Mouse (Mus musculus) liver, embryonic 16.5 days (tissue): ENCODE data around the gene Pold4. TPM values are rescaled to one million over a fixed set of nuclear protein-coding genes. Genes with fewer than 3 reads are reported as not detected.

Experiments
- ATAC-seq: fragments of 200-750 bp; cut with Nextera tagmentation; 2 replicates; pipeline ENCODE4 v1.8.0; 2017; ENCODE audit warnings: low read depth, mild to moderate bottlenecking, moderate number of reproducible peaks, moderate library complexity
- H3K27ac ChIP-seq: fragments of 300-500 bp; sonication (generic); 2 replicates; pipeline ENCODE4 v1.5.1; 2014; ENCODE audit warnings: mild to moderate bottlenecking, low read length
- H3K27me3 ChIP-seq: fragments of 300-500 bp; sonication (generic); 2 replicates; pipeline ENCODE4 v1.6.1; 2014; ENCODE audit warnings: low read depth, low read length, mixed read lengths; ENCODE audit not compliant: control insufficient read depth, insufficient read depth
- H3K36me3 ChIP-seq: fragments of 300-500 bp; sonication (generic); 2 replicates; pipeline ENCODE4 v1.6.1; 2014; ENCODE audit warnings: mild to moderate bottlenecking; ENCODE audit not compliant: control insufficient read depth, insufficient read depth
- H3K4me1 ChIP-seq: fragments of 300-500 bp; sonication (generic); 2 replicates; pipeline ENCODE4 v1.6.1; 2014; ENCODE audit warnings: low read depth, low read length, mixed read lengths; ENCODE audit not compliant: control insufficient read depth
- H3K4me2 ChIP-seq: fragments of 300-500 bp; sonication (generic); 2 replicates; pipeline ENCODE4 v1.6.1; 2014; ENCODE audit warnings: low read depth, low read length, mixed read lengths
- H3K4me3 ChIP-seq: fragments of 300-500 bp; sonication (generic); 2 replicates; pipeline ENCODE4 v1.5.1; 2014; ENCODE audit warnings: low read depth, mild to moderate bottlenecking, low read length
- H3K9ac ChIP-seq: fragments of 300-500 bp; sonication (generic); 2 replicates; pipeline ENCODE4 v1.6.1; 2014; ENCODE audit warnings: low read depth, low read length
- H3K9me3 ChIP-seq: fragments of 300-500 bp; sonication (generic); replicated peaks from 2 replicates; pipeline ENCODE4 v1.6.1; 2016; ENCODE audit warnings: low read length; ENCODE audit not compliant: control insufficient read depth
- WGBS: fragments of 180-500 bp; shearing (Covaris S2); extraction: QIAGEN DNeasy Blood & Tissue Kit; methylation state at CpG from one replicate; pipeline ENCODE4 v1.1.7; 2014; ENCODE audit not compliant: insufficient replicate concordance; 5-methylcytosine and 5-hydroxymethylcytosine counted together
- polyA plus RNA-seq: library from polyadenylated mRNA; unstranded; fragments of >200 nt; fragmentation: Nextera tagmentation; extraction: Ambion mirVana; gene quantifications from 2 replicates; pipeline ENCODE4 v1.2.1, GENCODE M21; 2015

Gene Pold4
- polyA plus RNA-seq, 1 experiment from 2014 or later: 14.8 TPM

GRCm38 (mm10) chr19:4219943-4220342 lies 11.8 kb upstream of the Pold4 start:
- WGBS: 74% methylated on average over 6 of the region's 6 CpGs
- Histone ChIP-seq H3K9me3 (no peaks in the 10 kb centered on the region), H3K4me3 (no peak overlapping the region), H3K9ac (no peak overlapping the region), H3K4me2 (no peak overlapping the region), H3K4me1 (peaks cover 15% of the 10 kb centered on the region), H3K36me3 (no peaks in the 10 kb centered on the region), H3K27me3 (peaks cover 41% of the 10 kb centered on the region), H3K27ac (no peak overlapping the region)
- no peak for ATAC-seq

- Histone ChIP-seq H3K9me3 (no peaks in the 10 kb centered on the region), H3K4me2 (no peak overlapping the region), H3K27ac (no peak overlapping the region), H3K4me1 (peaks cover 14% of the 10 kb centered on the region), H3K9ac (no peak overlapping the region), H3K27me3 (peaks cover 36% of the 10 kb centered on the region), H3K4me3 (no peak overlapping the region), H3K36me3 (no peaks in the 10 kb centered on the region)
- no peak for ATAC-seq
- 24% methylated on average over 4 of the region's 4 CpGs for WGBS
Measured at GRCm38 (mm10) chr19:4220416-4220815, 11.3 kb upstream of the Pold4 start.

- H3K4me1 ChIP-seq: peaks cover 14% of the 10 kb centered on the region
- no peak overlapping the region for H3K4me3 ChIP-seq
- WGBS: 29% methylated on average over 14 of the region's 14 CpGs
- peaks cover 29% of the 10 kb centered on the region for H3K27me3 ChIP-seq
- H3K27ac ChIP-seq: 0 out of 2 replicates have a peak overlapping the region, but pooled peaks have one; percentile 15
- H3K9me3 ChIP-seq: no peaks in the 10 kb centered on the region
- H3K9ac ChIP-seq: no peak overlapping the region
- no peaks in the 10 kb centered on the region for H3K36me3 ChIP-seq
- H3K4me2 ChIP-seq: no peak overlapping the region
- no peak for ATAC-seq
Measured at GRCm38 (mm10) chr19:4220957-4221743, 10.5 kb upstream of the Pold4 start.

- no peak overlapping the region for H3K9ac ChIP-seq
- H3K4me1 ChIP-seq: peaks cover 14% of the 10 kb centered on the region
- H3K4me3 ChIP-seq: no peak overlapping the region
- ATAC-seq: 0 out of 2 replicates have a peak, but pooled peaks have one; percentile 20
- H3K4me2 ChIP-seq: no peak overlapping the region
- H3K27me3 ChIP-seq: peaks cover 18% of the 10 kb centered on the region
- no peaks in the 10 kb centered on the region for H3K36me3 ChIP-seq
- H3K9me3 ChIP-seq: no peaks in the 10 kb centered on the region
- H3K27ac ChIP-seq: no peak overlapping the region
- WGBS: 29% methylated on average over 11 of the region's 11 CpGs
Measured at GRCm38 (mm10) chr19:4222165-4222564, 9.5 kb upstream of the Pold4 start.

GRCm38 (mm10) chr19:4226779-4227178 lies 4.9 kb upstream of the Pold4 start:
- peaks cover 2% of the 10 kb centered on the region for H3K27me3 ChIP-seq
- H3K4me2 ChIP-seq: no peak overlapping the region
- no peak overlapping the region for H3K27ac ChIP-seq
- no peak overlapping the region for H3K9ac ChIP-seq
- WGBS: 56% methylated on average over 7 of the region's 7 CpGs
- no peak for ATAC-seq
- no peaks in the 10 kb centered on the region for H3K9me3 ChIP-seq
- H3K4me1 ChIP-seq: peaks cover 11% of the 10 kb centered on the region
- no peaks in the 10 kb centered on the region for H3K36me3 ChIP-seq
- H3K4me3 ChIP-seq: no peak overlapping the region

- H3K27me3 ChIP-seq: no peaks in the 10 kb centered on the region; the same call in none of the 2 replicates
- no peaks in the 10 kb centered on the region for H3K36me3 ChIP-seq
- no peak for ATAC-seq
- H3K4me3 ChIP-seq: no peak overlapping the region
- H3K4me2 ChIP-seq: no peak overlapping the region
- no peak overlapping the region for H3K9ac ChIP-seq
- no peak overlapping the region for H3K27ac ChIP-seq
- WGBS: 41% methylated on average over 5 of the region's 5 CpGs
- H3K4me1 ChIP-seq: peaks cover 13% of the 10 kb centered on the region
- H3K9me3 ChIP-seq: no peaks in the 10 kb centered on the region
Measured at GRCm38 (mm10) chr19:4227446-4227845, 4.3 kb upstream of the Pold4 start.

- Histone ChIP-seq H3K9ac (no peak overlapping the region), H3K27ac (no peak overlapping the region), H3K4me3 (no peak overlapping the region), H3K9me3 (no peaks in the 10 kb centered on the region), H3K36me3 (no peaks in the 10 kb centered on the region), H3K27me3 (no peaks in the 10 kb centered on the region; the same call in none of the 2 replicates), H3K4me1 (peaks cover 18% of the 10 kb centered on the region), H3K4me2 (no peak overlapping the region)
- ATAC-seq: no peak; the same call in 1 of the 2 replicates
- 6% methylated on average over 8 of the region's 8 CpGs for WGBS
Measured at GRCm38 (mm10) chr19:4227894-4228678, 3.6 kb upstream of the Pold4 start.

GRCm38 (mm10) chr19:4228891-4229290 lies 2.8 kb upstream of the Pold4 start:
- H3K36me3 ChIP-seq: no peaks in the 10 kb centered on the region
- no peak overlapping the region for H3K4me3 ChIP-seq
- peaks cover 21% of the 10 kb centered on the region for H3K4me1 ChIP-seq
- H3K4me2 ChIP-seq: no peak overlapping the region
- H3K27me3 ChIP-seq: no peaks in the 10 kb centered on the region; the same call in none of the 2 replicates
- no peak overlapping the region for H3K9ac ChIP-seq
- 67% methylated on average over 4 of the region's 4 CpGs for WGBS
- no peak for ATAC-seq
- no peaks in the 10 kb centered on the region for H3K9me3 ChIP-seq
- no peak overlapping the region for H3K27ac ChIP-seq
